Mouse (Mus musculus) stomach, postnatal 0 days (tissue): ENCODE data around the gene Nfib. TPM values are rescaled to one million over a fixed set of nuclear protein-coding genes. Genes with fewer than 3 reads are reported as not detected.

Experiments
- ATAC-seq: fragments of 200-750 bp; cut with Nextera tagmentation; 2 replicates; pipeline ENCODE4 v1.8.0; 2017; ENCODE audit not compliant: low FRiP score, low TSS enrichment
- DNase-seq: peaks from one replicate; pipeline ENCODE4 v3.0.0-alpha.2; 2016; ENCODE audit warnings: low spot score
- H3K27ac ChIP-seq: fragments of 300-500 bp; sonication (generic); replicated peaks from 2 replicates; pipeline ENCODE4 v1.5.1; 2014; ENCODE audit warnings: mild to moderate bottlenecking, control low read depth
- H3K27me3 ChIP-seq: fragments of 300-500 bp; sonication (generic); 2 replicates; pipeline ENCODE4 v1.6.1; 2014; ENCODE audit warnings: low read length; ENCODE audit not compliant: control insufficient read depth, insufficient read depth
- H3K36me3 ChIP-seq: fragments of 300-500 bp; sonication (generic); 2 replicates; pipeline ENCODE4 v1.6.1; 2014; ENCODE audit warnings: low read length, mixed read lengths; ENCODE audit not compliant: control insufficient read depth, insufficient read depth
- H3K4me1 ChIP-seq: fragments of 300-500 bp; sonication (generic); replicated peaks from 2 replicates; pipeline ENCODE4 v1.6.1; 2014; ENCODE audit warnings: antibody characterized with exemption; ENCODE audit not compliant: control insufficient read depth, insufficient read depth
- H3K4me2 ChIP-seq: fragments of 300-500 bp; sonication (generic); replicated peaks from 2 replicates; pipeline ENCODE4 v1.6.1; 2014; ENCODE audit warnings: low read depth, mild to moderate bottlenecking, control low read depth, moderate library complexity
- H3K4me3 ChIP-seq: fragments of 300-500 bp; sonication (generic); 2 replicates; pipeline ENCODE4 v1.5.1; 2014; ENCODE audit warnings: low read depth, low read length, control low read depth
- H3K9ac ChIP-seq: fragments of 300-500 bp; sonication (generic); 2 replicates; pipeline ENCODE4 v1.6.1; 2014; ENCODE audit warnings: mild to moderate bottlenecking, low read length, control low read depth, mixed read lengths
- H3K9me3 ChIP-seq: fragments of 300-500 bp; sonication (generic); 2 replicates; pipeline ENCODE4 v1.6.1; 2016; ENCODE audit warnings: low read length; ENCODE audit not compliant: control insufficient read depth
- CTCF ChIP-seq: IDR thresholded peaks from 2 replicates; pipeline ENCODE4 v1.5.1; 2016; ENCODE audit warnings: antibody characterized with exemption, low read depth, mild to moderate bottlenecking, moderate library complexity
- EP300 ChIP-seq: optimal IDR thresholded peaks from 2 replicates; pipeline ENCODE3; 2016; ENCODE audit warnings: antibody characterized with exemption
- WGBS: fragments of 180-500 bp; shearing (Covaris S2); extraction: QIAGEN DNeasy Blood & Tissue Kit; methylation state at CpG from one replicate; pipeline ENCODE4 v1.1.7; 2014; 5-methylcytosine and 5-hydroxymethylcytosine counted together
- polyA plus RNA-seq: library from polyadenylated mRNA; unstranded; fragments of >200 nt; fragmentation: Nextera tagmentation; extraction: Ambion mirVana; gene quantifications from 2 replicates; pipeline ENCODE4 v1.2.1, GENCODE M21; 2015

Nfib gene
- polyA plus RNA-seq, 1 experiment from 2014 or later, result 19.9 TPM

DNA sequence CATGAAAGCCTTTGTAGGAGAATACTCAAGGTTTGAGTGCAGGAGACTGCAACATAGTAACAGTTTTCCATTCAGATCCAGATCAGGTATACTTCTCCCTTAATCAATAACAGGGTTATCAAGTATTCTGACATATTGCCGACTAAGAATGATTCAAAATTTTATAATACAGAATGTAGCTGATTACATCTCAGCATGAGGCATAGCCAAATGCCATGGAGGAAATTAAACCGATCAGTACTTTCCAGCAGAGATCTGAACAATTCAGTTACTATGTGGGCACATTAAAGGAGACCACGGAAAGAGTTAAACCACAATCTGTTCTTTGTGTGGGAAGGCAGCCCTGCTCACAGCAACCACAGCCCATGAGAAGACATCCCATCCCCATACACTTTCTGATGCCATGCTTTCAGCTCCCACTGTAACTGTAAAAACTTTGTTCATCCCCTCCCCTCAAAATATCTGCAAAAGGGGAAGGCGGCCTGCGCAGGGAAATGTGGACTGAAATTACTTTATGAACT lies 204.9 kb downstream of the Nfib start:
- Histone ChIP-seq H3K36me3 (peaks cover 6% of the 10 kb centered on the region; the same call in 1 of the 2 replicates), H3K9me3 (no peaks in the 10 kb centered on the region), H3K9ac (no peak overlapping the region), H3K4me3 (peak overlapping the region; percentile 1; the same call in 1 of the 2 replicates), H3K27ac (no peak overlapping the region), H3K4me2 (peak overlapping the region; percentile 45), H3K27me3 (no peaks in the 10 kb centered on the region), H3K4me1 (peaks cover 11% of the 10 kb centered on the region)
- TF ChIP-seq CTCF, result no peak
- TF ChIP-seq EP300, result no peak
- no peak for ATAC-seq
- no peak for DNase-seq
- WGBS, result 45% methylated on average over 5 of the region's 5 CpGs

DNA sequence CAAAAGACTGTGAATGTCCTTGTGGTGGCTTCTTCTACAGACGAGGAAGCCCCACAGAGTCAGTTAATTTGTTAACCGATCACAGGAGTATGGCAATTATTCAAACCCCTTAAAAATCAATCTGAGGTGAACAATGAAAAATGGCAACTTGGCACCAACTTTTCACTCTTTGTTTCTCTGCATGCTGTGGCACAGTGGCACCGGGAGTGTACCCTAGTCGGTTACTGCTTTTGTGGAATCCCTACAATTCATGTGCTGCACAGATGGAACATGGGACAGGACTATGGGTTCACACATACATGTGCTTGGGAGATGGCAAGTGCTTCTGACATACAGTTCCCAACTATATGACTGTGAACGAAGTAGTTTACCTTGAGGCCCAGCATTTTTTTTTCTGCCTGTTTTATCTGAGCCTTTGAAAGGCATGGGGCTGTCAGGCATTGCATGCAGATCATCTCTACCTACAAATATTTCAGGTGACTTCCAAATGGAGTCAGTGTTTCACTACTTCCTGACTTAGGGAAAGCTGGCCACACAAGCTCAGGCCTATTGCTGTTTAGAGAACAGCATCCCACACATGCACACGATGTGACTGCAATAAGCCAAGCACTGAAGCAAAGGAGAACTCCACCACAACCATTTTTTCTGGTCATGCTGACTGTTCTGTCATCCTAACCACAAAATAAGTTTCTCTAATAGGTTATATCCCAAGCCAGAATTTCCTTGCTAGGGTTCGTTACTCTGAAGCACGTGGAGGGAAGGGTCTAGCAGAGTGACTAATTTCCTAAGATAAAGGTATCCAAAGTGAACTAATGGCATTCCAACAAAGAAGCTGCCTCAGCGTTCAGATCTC lies 205.6 kb downstream of the Nfib start:
- Histone ChIP-seq H3K9ac (no peak overlapping the region), H3K4me3 (no peak overlapping the region), H3K27ac (no peak overlapping the region)

DNA sequence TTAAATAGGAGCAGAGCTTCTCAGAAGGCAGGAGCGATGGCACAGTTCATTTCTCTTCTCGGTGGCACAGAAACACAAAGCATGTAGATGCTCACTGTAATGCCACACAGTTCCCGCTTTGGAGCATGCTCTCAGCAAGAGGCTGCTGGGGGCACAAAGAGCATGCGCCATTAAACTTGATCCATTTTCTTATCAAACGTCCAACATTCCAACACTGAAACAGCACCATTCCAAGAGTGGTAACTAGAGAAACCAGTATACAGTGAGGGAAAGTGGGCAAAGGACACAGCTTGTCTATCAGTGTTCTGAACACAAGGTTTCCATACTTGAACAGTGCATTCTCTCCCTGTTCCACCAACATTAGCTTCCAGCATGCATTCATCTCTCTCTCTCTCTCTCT lies 206.3 kb downstream of the Nfib start:
- Histone ChIP-seq H3K36me3 (peaks cover 6% of the 10 kb centered on the region; the same call in 1 of the 2 replicates), H3K4me1 (peaks cover 11% of the 10 kb centered on the region), H3K4me2 (peak overlapping the region; percentile 26; the same call in 1 of the 2 replicates), H3K9me3 (no peaks in the 10 kb centered on the region), H3K9ac (no peak overlapping the region), H3K27ac (no peak overlapping the region), H3K4me3 (no peak overlapping the region), H3K27me3 (no peaks in the 10 kb centered on the region)
- no peak for DNase-seq
- TF ChIP-seq EP300, result no peak
- TF ChIP-seq CTCF, result no peak
- WGBS, result 56% methylated on average over 5 of the region's 5 CpGs
- ATAC-seq, result peak; percentile 41; the same call in 1 of the 2 replicates

More for the DNA sequence above, 205.6 kb downstream of the Nfib start:
- TF ChIP-seq EP300, result no peak
- TF ChIP-seq CTCF, result no peak
- no peaks in the 10 kb centered on the region for H3K9me3 ChIP-seq
- peak overlapping the region; percentile 45 for H3K4me2 ChIP-seq
- DNase-seq (no peak), ATAC-seq (no peak)
- peaks cover 11% of the 10 kb centered on the region for H3K4me1 ChIP-seq
- H3K36me3 ChIP-seq, result peaks cover 6% of the 10 kb centered on the region; the same call in 1 of the 2 replicates
- no peaks in the 10 kb centered on the region for H3K27me3 ChIP-seq
- 41% methylated on average over 9 of the region's 9 CpGs for WGBS

DNA sequence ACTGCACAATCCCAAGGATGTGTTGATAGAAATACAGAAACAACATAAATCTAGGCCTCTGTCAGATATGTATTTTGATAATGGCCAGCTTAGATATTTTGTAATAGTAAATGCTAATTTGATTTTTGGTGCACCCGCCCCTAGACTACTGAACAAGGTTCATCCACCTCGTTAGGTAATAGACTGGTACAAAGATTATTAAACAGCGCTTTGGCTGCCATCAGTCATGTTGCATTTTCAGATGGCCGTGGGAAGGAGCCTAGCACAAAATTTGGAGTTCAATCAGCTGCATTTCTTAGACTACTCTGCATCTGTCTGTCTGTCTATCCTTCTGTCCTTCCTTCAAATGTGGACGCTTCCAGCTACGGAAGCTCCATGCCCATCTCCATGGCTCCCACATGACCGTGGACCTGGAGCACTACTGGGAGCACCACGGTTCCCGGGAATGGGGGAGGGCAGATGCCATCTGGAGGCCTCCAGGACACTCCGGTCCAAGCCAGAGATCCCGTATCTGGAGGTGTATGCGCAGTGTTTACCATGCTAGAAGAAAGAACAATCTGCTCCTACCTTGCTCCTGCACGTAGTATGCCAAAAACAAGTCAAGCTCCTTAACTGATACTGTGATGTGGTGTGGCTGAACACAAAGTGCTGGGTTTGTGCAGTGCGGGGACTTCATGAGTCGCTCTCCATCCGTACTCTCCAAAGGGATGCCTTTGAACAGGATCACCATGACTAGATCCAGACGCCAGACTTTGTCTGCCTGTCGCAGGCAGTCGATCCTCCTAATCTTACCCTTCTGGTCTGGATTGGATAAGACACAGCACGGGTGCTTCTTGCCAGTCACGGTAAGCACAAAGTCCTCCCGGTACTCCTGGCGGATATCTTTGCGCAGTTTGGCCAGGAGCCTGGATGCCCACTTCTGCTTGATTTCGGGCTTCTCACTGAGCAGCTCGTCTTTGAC lies 207.6 kb downstream of the Nfib start:
- H3K9me3 ChIP-seq, result no peaks in the 10 kb centered on the region
- H3K9ac ChIP-seq, result no peak overlapping the region
- H3K36me3 ChIP-seq, result peaks cover 6% of the 10 kb centered on the region; the same call in 1 of the 2 replicates
- 78% methylated on average over 26 of the region's 26 CpGs for WGBS
- ATAC-seq (peak; percentile 31; the same call in 1 of the 2 replicates), DNase-seq (no peak)
- no peak overlapping the region for H3K4me3 ChIP-seq
- no peak overlapping the region for H3K4me2 ChIP-seq
- no peaks in the 10 kb centered on the region for H3K27me3 ChIP-seq
- no peak for TF ChIP-seq CTCF
- TF ChIP-seq EP300, result no peak
- peak overlapping the region; percentile 31; the same call in 1 of the 2 replicates for H3K27ac ChIP-seq
- peaks cover 11% of the 10 kb centered on the region for H3K4me1 ChIP-seq

DNA sequence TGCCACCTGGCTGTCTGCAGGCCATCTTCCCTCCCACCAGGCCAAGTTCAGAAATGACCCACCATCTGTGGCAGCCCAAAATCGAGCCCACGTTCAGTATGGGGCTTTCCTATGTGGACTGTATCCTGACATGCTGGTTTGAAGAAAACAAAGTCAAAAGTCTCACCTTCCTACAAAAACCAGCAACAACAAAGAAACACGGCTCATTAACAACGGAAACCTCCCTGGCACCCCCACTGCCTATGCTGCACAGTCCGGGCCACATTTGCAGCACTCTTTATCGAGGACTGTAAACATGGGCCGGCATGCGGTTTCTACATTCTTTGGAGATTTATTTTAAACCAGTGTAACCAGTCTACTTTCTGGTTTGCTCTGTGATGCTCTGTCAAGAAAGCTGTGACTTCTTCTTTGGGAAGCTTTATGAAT lies 208.4 kb downstream of the Nfib start:
- H3K27me3 ChIP-seq, result no peaks in the 10 kb centered on the region
- peak; percentile 55 for DNase-seq
- 36% methylated on average over 8 of the region's 8 CpGs for WGBS
- peaks cover 11% of the 10 kb centered on the region for H3K4me1 ChIP-seq
- H3K4me3 ChIP-seq, result no peak overlapping the region
- peaks cover 6% of the 10 kb centered on the region; the same call in 1 of the 2 replicates for H3K36me3 ChIP-seq
- TF ChIP-seq EP300, result peak; percentile 58
- TF ChIP-seq CTCF, result no peak
- peak overlapping the region; percentile 31 for H3K4me2 ChIP-seq
- no peaks in the 10 kb centered on the region for H3K9me3 ChIP-seq
- H3K9ac ChIP-seq, result no peak overlapping the region
- peak overlapping the region; percentile 30; the same call in 1 of the 2 replicates for H3K27ac ChIP-seq
- ATAC-seq, result peak; percentile 65; the same call in 1 of the 2 replicates
